Mouse (Mus musculus): ENCODE results near the gene Crot.

DNA sequence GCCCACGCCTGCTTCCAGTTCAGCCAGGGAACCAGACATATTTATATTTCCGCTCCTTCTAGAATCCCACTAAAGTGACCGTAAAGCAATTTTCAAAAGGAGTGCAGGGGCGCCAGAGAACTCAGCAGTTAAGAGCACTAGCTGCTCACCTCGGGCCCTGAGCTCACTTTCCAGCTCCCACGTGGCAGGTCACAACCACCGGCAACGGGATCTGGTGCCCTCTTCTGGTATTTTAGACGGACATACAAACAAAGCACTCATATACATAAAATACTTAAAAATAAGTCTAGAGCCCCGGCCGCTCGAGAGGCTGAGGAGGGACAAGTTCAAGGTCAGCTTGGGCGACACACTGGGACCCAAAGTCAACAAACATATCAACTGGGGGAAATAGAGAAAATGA is 6.6 kb downstream of the Crot start:
- no peak for TF ChIP-seq POLR2A (IDR thresholded peaks at IDR 0.05; ENCODE audit: borderline replicate concordance, insufficient read depth, low read length)
- TF ChIP-seq CTCF (IDR thresholded peaks at IDR 0.05; ENCODE audit: borderline replicate concordance, insufficient read depth, low read depth, low read length) = no peak

All from cerebellum, adult 2 months (tissue).